Mouse (Mus musculus) lung, embryonic 15.5 days (tissue): Measurements from ENCODE around the gene Serac1. TPM values are rescaled to one million over a fixed set of nuclear protein-coding genes. Genes with fewer than 3 reads are reported as not detected.

Experiments used
- ATAC-seq: fragments of 200-750 bp; cut with Nextera tagmentation; 2 replicates; pipeline ENCODE4 v1.8.0; 2017; ENCODE audit warnings: moderate number of reproducible peaks, borderline replicate concordance; ENCODE audit not compliant: low FRiP score, low TSS enrichment; ENCODE audit errors: extremely low read depth
- H3K27ac ChIP-seq: fragments of 300-500 bp; sonication (generic); 2 replicates; pipeline ENCODE4 v1.5.1; 2015; ENCODE audit warnings: moderate library complexity, mild to moderate bottlenecking, inconsistent platforms
- H3K27me3 ChIP-seq: fragments of 300-500 bp; sonication (generic); 2 replicates; pipeline ENCODE4 v1.6.1; 2015; ENCODE audit warnings: inconsistent platforms
- H3K36me3 ChIP-seq: fragments of 300-500 bp; sonication (generic); 2 replicates; pipeline ENCODE4 v1.6.1; 2015; ENCODE audit warnings: inconsistent platforms
- H3K4me1 ChIP-seq: fragments of 300-500 bp; sonication (generic); 2 replicates; pipeline ENCODE4 v1.6.1; 2015; ENCODE audit warnings: inconsistent platforms
- H3K4me2 ChIP-seq: fragments of 300-500 bp; sonication (generic); 2 replicates; pipeline ENCODE4 v1.6.1; 2015; ENCODE audit warnings: inconsistent platforms, mild to moderate bottlenecking, moderate library complexity
- H3K4me3 ChIP-seq: fragments of 300-500 bp; sonication (generic); 2 replicates; pipeline ENCODE4 v1.5.1; 2015; ENCODE audit warnings: mild to moderate bottlenecking, inconsistent platforms
- H3K9ac ChIP-seq: fragments of 300-500 bp; sonication (generic); 2 replicates; pipeline ENCODE4 v1.6.1; 2015; ENCODE audit warnings: inconsistent platforms
- H3K9me3 ChIP-seq: fragments of 300-500 bp; sonication (generic); 2 replicates; pipeline ENCODE4 v1.6.1; 2016; ENCODE audit warnings: inconsistent platforms
- WGBS: fragments of 180-500 bp; shearing (Covaris S2); methylation state at CpG from one replicate; pipeline ENCODE4 v1.1.7; 2015; 5-methylcytosine and 5-hydroxymethylcytosine counted together
- polyA plus RNA-seq: library from polyadenylated mRNA; unstranded; fragments of >200 nt; fragmentation: Nextera tagmentation; extraction: Ambion mirVana; gene quantifications from 2 replicates; pipeline ENCODE4 v1.2.1, GENCODE M21; 2015

The Serac1 gene
- polyA plus RNA-seq, result 4.1 TPM in 2 replicates

DNA sequence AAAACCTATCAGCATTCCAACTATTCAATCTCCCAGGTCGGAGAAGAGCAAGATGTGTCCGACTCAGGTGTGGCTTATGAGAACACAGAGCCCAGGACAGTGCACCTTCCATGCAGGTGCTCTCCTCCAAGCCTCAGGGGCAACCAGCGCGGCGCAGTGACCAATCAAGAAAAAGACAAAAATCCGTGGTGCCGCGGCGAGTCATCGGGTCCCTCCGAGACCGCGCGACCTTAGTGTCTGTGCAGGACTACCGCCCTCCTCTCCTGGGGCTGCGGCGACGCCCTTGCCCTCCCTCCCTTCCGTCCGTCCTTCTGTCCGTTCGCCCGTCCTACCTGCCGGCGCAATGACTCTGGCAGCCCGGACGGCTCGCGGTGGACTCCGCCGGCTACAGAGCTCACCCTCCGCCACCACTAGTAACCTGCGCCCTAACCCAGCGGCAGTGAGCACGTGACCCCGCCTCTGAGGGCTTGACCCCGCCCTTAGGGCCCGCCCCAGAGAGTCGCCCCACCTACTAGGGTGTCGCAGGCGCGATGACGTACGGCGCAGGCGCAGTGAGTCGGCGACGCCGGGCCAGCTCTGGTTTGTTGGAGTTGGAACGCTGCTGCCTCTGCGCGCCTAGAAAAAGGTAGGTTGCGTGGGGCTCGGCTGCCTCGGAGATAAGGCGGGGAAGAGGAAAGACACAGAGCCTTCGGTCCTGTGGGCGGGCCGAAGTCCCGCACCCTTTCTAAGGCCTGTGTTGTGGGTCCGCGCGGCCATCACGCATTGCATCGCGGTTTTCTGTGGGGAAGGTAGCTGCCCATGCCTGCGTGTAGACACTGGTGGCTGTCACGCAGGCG is at the start of gene Serac1, which contains the start of gene Gtf2h5:
Gene Serac1, minus strand, starts transcription at position 455 of the 836 bp plus-strand sequence.
Gene Gtf2h5, plus strand, starts transcription at position 500 of the 836 bp plus-strand sequence.
- H3K4me2 ChIP-seq, result peak within 1 kb of the TSS; percentile 84
- H3K9me3 ChIP-seq, result no peaks in the 10 kb centered on the region
- H3K4me3 ChIP-seq, result peak within 1 kb of the TSS; percentile 94
- ATAC-seq, result peak; percentile 99
- 1% methylated on average over 70 of the region's 70 CpGs for WGBS
- peak within 1 kb of the TSS; percentile 85 for H3K27ac ChIP-seq
- H3K27me3 ChIP-seq, result no peaks in the 10 kb centered on the region
- H3K9ac ChIP-seq, result peak within 1 kb of the TSS; percentile 96
- H3K36me3 ChIP-seq, result peaks cover 6% of the 10 kb centered on the region
- H3K4me1 ChIP-seq, result peaks cover 12% of the 10 kb centered on the region

DNA sequence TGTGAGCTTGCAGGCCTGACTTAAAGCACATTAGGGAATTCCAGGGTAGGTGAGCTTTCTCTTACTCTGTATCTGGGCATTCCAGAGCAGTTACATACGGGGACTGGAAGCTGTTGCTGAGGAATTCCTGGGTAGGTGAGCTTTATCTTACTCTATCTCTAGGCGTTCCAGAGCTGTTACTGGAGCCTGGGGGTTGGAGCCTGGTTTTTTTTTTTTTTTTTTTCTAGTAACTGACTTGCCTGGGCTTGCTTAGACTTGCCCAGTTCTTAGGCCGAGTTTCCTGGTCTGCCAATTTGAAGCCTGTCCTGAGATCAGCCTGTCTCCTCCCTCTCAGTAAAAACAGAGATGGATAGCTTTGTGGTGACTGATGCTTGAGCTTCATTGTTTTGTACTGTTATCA is 48.5 kb upstream of the Serac1 start:
- Histone ChIP-seq H3K4me3 (no peak overlapping the region), H3K27ac (no peak overlapping the region), H3K9ac (no peak overlapping the region), H3K27me3 (no peaks in the 10 kb centered on the region), H3K4me2 (no peak overlapping the region), H3K9me3 (no peaks in the 10 kb centered on the region), H3K36me3 (peaks cover 16% of the 10 kb centered on the region), H3K4me1 (no peaks in the 10 kb centered on the region)
- 35% methylated on average over 3 of the region's 3 CpGs for WGBS
- no peak for ATAC-seq

DNA sequence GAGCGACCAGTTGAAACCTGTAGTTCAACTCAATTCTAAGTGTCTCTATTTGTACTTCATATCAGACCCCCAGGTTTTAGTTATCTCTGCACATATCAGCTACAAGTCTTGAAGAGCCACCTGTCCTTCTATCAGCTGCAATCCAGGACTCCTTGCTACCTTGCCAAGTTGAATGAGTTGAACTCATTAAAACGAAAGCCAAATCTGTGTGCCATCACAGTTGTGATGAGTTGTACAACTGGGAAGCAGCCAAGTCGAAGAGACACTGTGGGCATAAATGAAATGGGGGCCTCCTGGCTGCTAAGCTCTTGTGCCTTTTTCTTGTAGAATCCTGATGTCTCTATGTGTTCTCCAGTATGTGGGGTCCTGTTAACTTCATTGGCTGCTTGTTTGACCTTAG is 45.9 kb upstream of the Serac1 start:
- no peaks in the 10 kb centered on the region for H3K4me1 ChIP-seq
- H3K4me3 ChIP-seq, result no peak overlapping the region
- 87% methylated on average over 3 of the region's 3 CpGs for WGBS
- H3K9me3 ChIP-seq, result no peaks in the 10 kb centered on the region
- ATAC-seq, result no peak
- peaks cover 28% of the 10 kb centered on the region for H3K36me3 ChIP-seq
- no peak overlapping the region for H3K9ac ChIP-seq
- H3K4me2 ChIP-seq, result no peak overlapping the region
- H3K27ac ChIP-seq, result no peak overlapping the region
- H3K27me3 ChIP-seq, result no peaks in the 10 kb centered on the region

DNA sequence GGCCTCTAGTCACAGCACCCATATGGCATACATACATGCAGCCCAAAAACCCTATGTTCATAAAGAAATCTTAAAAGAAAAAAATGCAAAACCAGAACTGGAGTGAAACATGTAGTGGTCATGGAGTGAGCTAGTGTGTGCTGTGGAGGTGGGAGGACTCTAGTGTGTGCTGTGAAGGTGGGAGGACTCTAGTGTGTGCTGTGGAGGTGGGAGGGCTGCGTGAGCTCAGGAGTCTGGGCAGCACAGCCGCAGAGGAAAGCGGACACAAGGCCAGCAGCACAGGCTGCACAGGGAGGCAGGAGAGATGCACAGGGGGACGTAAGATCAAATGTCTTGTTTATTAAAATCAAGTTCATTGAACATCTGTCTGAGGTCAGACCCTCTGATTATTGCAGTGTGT is 44.2 kb upstream of the Serac1 start:
- no peaks in the 10 kb centered on the region for H3K27me3 ChIP-seq
- no peak overlapping the region for H3K4me3 ChIP-seq
- ATAC-seq, result no peak
- H3K4me2 ChIP-seq, result no peak overlapping the region
- H3K9me3 ChIP-seq, result no peaks in the 10 kb centered on the region
- WGBS, result 93% methylated on average over 4 of the region's 4 CpGs
- H3K9ac ChIP-seq, result no peak overlapping the region
- H3K4me1 ChIP-seq, result no peaks in the 10 kb centered on the region
- peaks cover 28% of the 10 kb centered on the region for H3K36me3 ChIP-seq
- H3K27ac ChIP-seq, result no peak overlapping the region

DNA sequence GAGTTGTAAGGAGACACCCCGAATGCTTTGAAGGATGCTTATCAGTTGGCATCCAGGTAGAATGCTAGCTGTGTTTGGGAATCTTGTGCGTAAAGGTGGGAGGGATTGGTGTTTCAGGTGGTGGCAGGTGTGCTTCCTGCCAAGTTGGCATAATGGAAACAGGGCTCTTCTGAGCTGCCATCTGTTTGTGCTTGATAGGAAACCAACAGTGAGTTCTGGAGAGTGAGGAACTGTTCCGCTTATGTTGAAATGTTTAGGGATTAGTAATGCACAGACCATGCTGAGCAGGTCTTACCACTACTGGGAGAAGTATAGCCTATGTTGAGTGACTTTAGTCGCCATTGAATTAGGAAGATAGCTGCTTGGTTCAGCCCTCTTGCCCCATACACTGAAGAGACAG is 39.3 kb upstream of the Serac1 start:
- H3K4me1 ChIP-seq, result peaks cover 5% of the 10 kb centered on the region; the same call in 1 of the 2 replicates
- no peaks in the 10 kb centered on the region for H3K9me3 ChIP-seq
- H3K9ac ChIP-seq, result no peak overlapping the region
- no peak overlapping the region for H3K4me2 ChIP-seq
- ATAC-seq, result no peak
- no peaks in the 10 kb centered on the region for H3K27me3 ChIP-seq
- H3K4me3 ChIP-seq, result no peak overlapping the region
- 86% methylated on average over 4 of the region's 4 CpGs for WGBS
- H3K27ac ChIP-seq, result no peak overlapping the region
- H3K36me3 ChIP-seq, result peaks cover 19% of the 10 kb centered on the region

DNA sequence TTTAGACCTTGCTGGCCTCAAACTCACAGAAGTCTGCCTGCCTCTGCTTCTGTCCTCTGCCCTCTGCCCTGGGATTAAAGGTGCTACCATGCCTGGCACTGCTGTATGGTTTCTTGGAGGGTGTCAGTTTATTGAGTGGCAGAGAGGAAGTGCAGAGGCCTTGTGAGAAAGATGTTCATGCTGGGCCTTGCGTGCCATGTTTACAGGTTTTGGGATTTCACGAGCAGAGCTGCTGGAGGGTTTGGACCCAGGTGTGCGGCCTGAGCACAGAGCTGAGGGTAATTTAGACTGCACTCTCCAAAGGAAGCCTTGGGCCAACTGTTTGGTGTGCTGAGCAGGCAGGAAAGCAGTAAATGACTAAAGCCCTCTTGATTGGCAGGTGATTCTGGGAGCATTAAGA is 38.4 kb upstream of the Serac1 start:
- no peak overlapping the region for H3K4me3 ChIP-seq
- ATAC-seq, result no peak
- peaks cover 11% of the 10 kb centered on the region for H3K36me3 ChIP-seq
- no peaks in the 10 kb centered on the region for H3K27me3 ChIP-seq
- 79% methylated on average over 3 of the region's 3 CpGs for WGBS
- no peak overlapping the region for H3K9ac ChIP-seq
- no peaks in the 10 kb centered on the region for H3K9me3 ChIP-seq
- peaks cover 5% of the 10 kb centered on the region; the same call in 1 of the 2 replicates for H3K4me1 ChIP-seq
- H3K4me2 ChIP-seq, result no peak overlapping the region
- no peak overlapping the region for H3K27ac ChIP-seq

DNA sequence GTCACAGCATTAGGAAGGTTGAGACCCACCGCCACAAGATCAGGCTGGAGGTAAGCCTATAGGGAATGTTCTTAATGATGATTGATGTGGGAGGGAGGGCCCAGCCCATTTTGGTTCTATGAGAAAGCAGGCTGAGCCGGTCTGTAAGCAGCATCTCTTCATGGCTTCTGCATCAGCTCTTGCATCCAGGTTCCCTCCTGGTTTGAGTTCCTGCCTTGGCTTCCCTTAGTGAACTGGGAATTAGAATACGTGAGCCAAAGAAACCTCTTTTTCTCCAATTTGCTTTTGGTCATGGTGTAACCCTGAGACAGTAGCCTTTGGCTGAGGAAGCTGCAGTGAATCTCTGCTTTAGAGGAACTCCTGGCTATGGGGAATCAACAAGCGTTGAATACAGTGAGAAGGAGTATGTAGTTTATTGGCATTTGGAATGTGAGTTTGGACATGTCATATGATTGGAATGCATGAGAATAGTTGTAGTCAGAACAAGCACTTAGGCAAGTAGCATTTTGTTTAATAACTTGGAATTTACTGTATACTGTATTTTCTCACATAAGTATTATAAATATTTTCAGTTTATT is 37.7 kb upstream of the Serac1 start:
- no peak for ATAC-seq
- no peak overlapping the region for H3K27ac ChIP-seq
- peaks cover 5% of the 10 kb centered on the region; the same call in 1 of the 2 replicates for H3K4me1 ChIP-seq
- no peak overlapping the region for H3K9ac ChIP-seq
- 68% methylated on average over 4 of the region's 4 CpGs for WGBS
- H3K4me3 ChIP-seq, result no peak overlapping the region
- no peak overlapping the region for H3K4me2 ChIP-seq
- H3K27me3 ChIP-seq, result no peaks in the 10 kb centered on the region
- H3K36me3 ChIP-seq, result peaks cover 4% of the 10 kb centered on the region
- no peaks in the 10 kb centered on the region for H3K9me3 ChIP-seq

DNA sequence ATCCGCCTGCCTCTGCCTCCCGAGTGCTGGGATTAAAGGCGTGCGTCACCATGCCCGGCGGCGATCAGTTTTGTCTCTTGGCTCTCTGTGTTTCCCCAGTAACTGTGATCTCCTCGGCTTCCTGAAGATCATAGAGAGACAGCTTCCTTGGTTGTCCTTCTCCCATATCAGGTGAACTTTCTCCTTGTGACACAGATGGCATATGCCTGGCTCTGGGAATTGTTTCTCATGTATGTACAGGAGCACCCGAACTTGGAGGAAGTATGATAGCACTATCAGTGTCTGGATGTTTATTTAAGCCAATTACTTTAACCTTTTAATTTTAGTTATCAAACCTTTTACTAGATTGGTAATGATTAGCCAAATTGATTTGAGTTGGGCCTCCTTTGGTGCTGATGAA is 35.5 kb upstream of the Serac1 start:
- Histone ChIP-seq H3K9me3 (no peaks in the 10 kb centered on the region), H3K27ac (no peak overlapping the region), H3K4me2 (no peak overlapping the region), H3K9ac (no peak overlapping the region), H3K4me3 (no peak overlapping the region), H3K36me3 (0 out of 2 replicates have a peak, but pooled peaks cover 3% of the 10 kb centered on the region), H3K27me3 (no peaks in the 10 kb centered on the region), H3K4me1 (peaks cover 5% of the 10 kb centered on the region; the same call in 1 of the 2 replicates)
- 90% methylated on average over 9 of the region's 9 CpGs for WGBS
- ATAC-seq, result no peak

DNA sequence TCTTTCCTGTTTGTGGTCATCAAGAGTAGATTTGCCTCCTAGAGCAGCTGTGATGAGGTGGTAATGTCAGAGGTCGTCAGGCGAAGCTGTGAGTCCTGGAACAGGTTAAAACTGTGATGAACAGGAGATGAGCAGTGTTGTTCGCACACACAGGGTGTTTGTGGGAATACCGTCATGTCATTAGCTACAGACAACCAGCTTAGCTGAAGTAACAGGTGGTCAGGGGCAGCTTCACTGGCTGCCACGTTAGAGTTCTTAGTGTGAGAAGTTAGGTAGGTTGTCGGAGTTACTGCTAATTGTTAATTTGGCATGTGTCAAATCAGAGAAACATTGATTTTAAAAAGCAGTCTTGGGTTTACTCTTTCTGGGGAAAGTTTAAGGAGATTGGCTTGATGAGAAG is 34.1 kb upstream of the Serac1 start:
- no peaks in the 10 kb centered on the region for H3K27me3 ChIP-seq
- 0 out of 2 replicates have a peak, but pooled peaks cover 3% of the 10 kb centered on the region for H3K36me3 ChIP-seq
- no peak overlapping the region for H3K27ac ChIP-seq
- no peak overlapping the region for H3K4me3 ChIP-seq
- no peaks in the 10 kb centered on the region for H3K9me3 ChIP-seq
- peaks cover 8% of the 10 kb centered on the region for H3K4me1 ChIP-seq
- 80% methylated on average over 6 of the region's 6 CpGs for WGBS
- H3K4me2 ChIP-seq, result no peak overlapping the region
- no peak overlapping the region for H3K9ac ChIP-seq
- no peak for ATAC-seq

DNA sequence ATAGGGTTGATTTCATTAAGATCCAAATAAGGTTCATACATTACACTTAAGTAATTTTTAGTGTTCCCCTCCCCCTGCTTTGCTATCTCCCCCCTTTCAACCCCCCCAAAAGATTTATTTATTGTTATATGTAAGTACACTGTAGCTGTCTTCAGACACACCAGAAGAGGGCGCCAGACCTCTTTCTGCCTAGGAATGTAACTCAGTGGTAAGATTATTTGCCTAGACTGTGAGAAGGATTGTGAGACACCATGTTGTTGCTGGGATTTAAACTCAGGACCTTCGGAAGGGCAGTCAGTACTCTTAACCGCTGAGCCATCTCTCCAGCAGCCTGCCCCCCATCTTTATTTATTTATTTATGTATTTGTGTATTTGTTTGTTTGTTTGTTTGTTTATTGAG is 31.4 kb upstream of the Serac1 start:
- no peak overlapping the region for H3K9ac ChIP-seq

DNA sequence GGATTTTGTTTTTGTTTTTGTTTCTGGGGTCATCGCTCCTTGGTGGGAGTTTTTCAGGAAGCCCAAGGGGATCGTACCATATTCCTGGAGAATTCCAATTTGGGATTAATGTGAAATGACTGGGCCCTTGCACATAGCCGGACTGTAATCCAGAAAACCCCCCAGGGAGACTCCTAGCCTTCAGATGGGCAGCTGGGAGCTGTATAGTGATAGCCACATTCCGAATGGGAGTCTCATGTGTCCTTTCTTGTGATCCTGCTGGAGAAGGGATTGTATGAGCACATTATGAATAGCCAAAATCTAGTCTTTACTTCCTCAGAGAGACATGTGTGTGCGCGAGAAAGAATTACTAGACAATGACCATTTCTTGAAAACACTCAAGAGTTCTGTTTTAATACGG is 28.6 kb upstream of the Serac1 start:
- ATAC-seq, result no peak
- H3K9me3 ChIP-seq, result no peaks in the 10 kb centered on the region
- WGBS, result 49% methylated on average over 7 of the region's 7 CpGs

More for the DNA sequence above, 31.4 kb upstream of the Serac1 start:
- no peak overlapping the region for H3K4me3 ChIP-seq
- H3K9me3 ChIP-seq, result no peaks in the 10 kb centered on the region
- H3K36me3 ChIP-seq, result 0 out of 2 replicates have a peak, but pooled peaks cover 3% of the 10 kb centered on the region
- peaks cover 17% of the 10 kb centered on the region for H3K4me1 ChIP-seq
- 75% methylated on average over 3 of the region's 3 CpGs for WGBS
- H3K27me3 ChIP-seq, result no peaks in the 10 kb centered on the region
- ATAC-seq, result no peak
- no peak overlapping the region for H3K27ac ChIP-seq
- H3K4me2 ChIP-seq, result no peak overlapping the region

More for the DNA sequence above, 28.6 kb upstream of the Serac1 start:
- Histone ChIP-seq H3K4me2 (peak overlapping the region; percentile 79), H3K27me3 (0 out of 2 replicates have a peak, but pooled peaks cover 7% of the 10 kb centered on the region), H3K4me3 (peak overlapping the region; percentile 97), H3K27ac (0 out of 2 replicates have a peak overlapping the region, but pooled peaks have one; percentile 9), H3K9ac (peak overlapping the region; percentile 95; the same call in 1 of the 2 replicates), H3K36me3 (0 out of 2 replicates have a peak, but pooled peaks cover 3% of the 10 kb centered on the region), H3K4me1 (peaks cover 17% of the 10 kb centered on the region)
